Mouse (Mus musculus): ENCODE results near the gene Spg11. TPM values are rescaled to one million over a fixed set of nuclear protein-coding genes. Genes with fewer than 3 reads are reported as not detected.
A peak's percentile ranks its signal among the peaks of the same experiment; 100 is the strongest.

Gene Spg11
- 4.2 TPM for polyA plus RNA-seq (2012; fragmentation: generic; extraction: Trizol)
- long read RNA-seq, experiment 1, partial matches to known transcripts: 2 of 2 reads
- long read RNA-seq, experiment 1, other reads (novel, unspliced or antisense): 0 of 2 reads
- long read RNA-seq, experiment 2, full-length matches to known transcripts: 16 of 28 reads
- long read RNA-seq, experiment 2, partial matches to known transcripts: 11 of 28 reads
- long read RNA-seq, experiment 2, other reads (novel, unspliced or antisense): 1 of 28 reads

- peak within 1 kb of the TSS; percentile 87 for H3ac ChIP-seq (ENCODE audit: control insufficient read depth, insufficient read length, low read depth)
- no peaks in the 10 kb centered on the region for H3K79me3 ChIP-seq (ENCODE audit: low read depth)
- no peaks in the 10 kb centered on the region for H3K27me3 ChIP-seq (ENCODE audit: control insufficient read depth, insufficient read depth, insufficient read length)
- peak within 1 kb of the TSS; percentile 76 for H3K4me3 ChIP-seq (ENCODE audit: insufficient read depth, poor library complexity, severe bottlenecking)
- TF ChIP-seq MYOG (IDR thresholded peaks at IDR 0.05; ENCODE audit: control insufficient read depth, extremely low read depth, insufficient read length) (no peak), CTCF (IDR thresholded peaks at IDR 0.05; ENCODE audit: control insufficient read depth, insufficient read depth, insufficient read length) (no peak), FOSL1 (IDR thresholded peaks at IDR 0.05; ENCODE audit: insufficient read depth, low read length, poor library complexity, severe bottlenecking) (no peak), USF1 (IDR thresholded peaks at IDR 0.05; ENCODE audit: low read depth) (peak; percentile 43), CEBPB (IDR thresholded peaks at IDR 0.05; ENCODE audit: low read depth) (no peak), MYOD1 (IDR thresholded peaks at IDR 0.05; ENCODE audit: control insufficient read depth, insufficient read length, low read depth) (no peak), MAX (IDR thresholded peaks at IDR 0.05) (peak; percentile 23)
- H3K36me3 ChIP-seq (ENCODE audit: control insufficient read depth, insufficient read depth): peaks cover 4% of the 10 kb centered on the region
- H3K79me2 ChIP-seq (ENCODE audit: control insufficient read depth, insufficient read depth): peaks cover 16% of the 10 kb centered on the region
Measured at GRCm38 (mm10) chr2:122117961-122118958, at the start of gene Spg11. Gene Spg11, minus strand, starts transcription at chr2:122118386.

GRCm38 (mm10) chr2:122164293-122164692 lies 46.1 kb upstream of the Spg11 start:
- TF ChIP-seq MYOG (IDR thresholded peaks at IDR 0.05; ENCODE audit: control insufficient read depth, extremely low read depth, insufficient read length) (no peak), USF1 (IDR thresholded peaks at IDR 0.05; ENCODE audit: low read depth) (no peak), FOSL1 (IDR thresholded peaks at IDR 0.05; ENCODE audit: insufficient read depth, low read length, poor library complexity, severe bottlenecking) (no peak), MAX (IDR thresholded peaks at IDR 0.05) (peak; percentile 65), CEBPB (IDR thresholded peaks at IDR 0.05; ENCODE audit: low read depth) (no peak)
- H3K79me2 ChIP-seq (ENCODE audit: control insufficient read depth, insufficient read depth): no peaks in the 10 kb centered on the region
- H3ac ChIP-seq (ENCODE audit: control insufficient read depth, insufficient read length, low read depth): peak overlapping the region; percentile 33
- no peaks in the 10 kb centered on the region for H3K36me3 ChIP-seq (ENCODE audit: control insufficient read depth, insufficient read depth)
- H3K4me3 ChIP-seq (ENCODE audit: insufficient read depth, poor library complexity, severe bottlenecking): no peak overlapping the region
- H3K79me3 ChIP-seq (ENCODE audit: low read depth): no peaks in the 10 kb centered on the region
- H3K27me3 ChIP-seq (ENCODE audit: control insufficient read depth, insufficient read depth, insufficient read length): no peaks in the 10 kb centered on the region

- Histone ChIP-seq H3K79me3 (ENCODE audit: low read depth) (no peaks in the 10 kb centered on the region), H3ac (ENCODE audit: control insufficient read depth, insufficient read length, low read depth) (peak overlapping the region; percentile 33), H3K36me3 (ENCODE audit: control insufficient read depth, insufficient read depth) (no peaks in the 10 kb centered on the region), H3K4me3 (ENCODE audit: insufficient read depth, poor library complexity, severe bottlenecking) (no peak overlapping the region), H3K79me2 (ENCODE audit: control insufficient read depth, insufficient read depth) (no peaks in the 10 kb centered on the region), H3K27me3 (ENCODE audit: control insufficient read depth, insufficient read depth, insufficient read length) (no peaks in the 10 kb centered on the region)
- TF ChIP-seq CTCF (IDR thresholded peaks at IDR 0.05; ENCODE audit: control insufficient read depth, insufficient read depth, insufficient read length): no peak
- TF ChIP-seq FOSL1 (IDR thresholded peaks at IDR 0.05; ENCODE audit: insufficient read depth, low read length, poor library complexity, severe bottlenecking): no peak
- TF ChIP-seq USF1 (IDR thresholded peaks at IDR 0.05; ENCODE audit: low read depth): no peak
- no peak for TF ChIP-seq MAX (IDR thresholded peaks at IDR 0.05)
- no peak for TF ChIP-seq MYOG (IDR thresholded peaks at IDR 0.05; ENCODE audit: control insufficient read depth, extremely low read depth, insufficient read length)
- TF ChIP-seq MYOD1 (IDR thresholded peaks at IDR 0.05; ENCODE audit: control insufficient read depth, insufficient read length, low read depth): no peak
- TF ChIP-seq CEBPB (IDR thresholded peaks at IDR 0.05; ENCODE audit: low read depth): no peak
Measured at GRCm38 (mm10) chr2:122163430-122164195, 45.4 kb upstream of the Spg11 start.

GRCm38 (mm10) chr2:122162529-122162928 lies 44.3 kb upstream of the Spg11 start:
- H3K79me3 ChIP-seq (ENCODE audit: low read depth): no peaks in the 10 kb centered on the region
- no peak overlapping the region for H3ac ChIP-seq (ENCODE audit: control insufficient read depth, insufficient read length, low read depth)
- no peaks in the 10 kb centered on the region for H3K36me3 ChIP-seq (ENCODE audit: control insufficient read depth, insufficient read depth)
- H3K4me3 ChIP-seq (ENCODE audit: insufficient read depth, poor library complexity, severe bottlenecking): no peak overlapping the region
- no peak for TF ChIP-seq MYOD1 (IDR thresholded peaks at IDR 0.05; ENCODE audit: control insufficient read depth, insufficient read length, low read depth)
- no peak for TF ChIP-seq MYOG (IDR thresholded peaks at IDR 0.05; ENCODE audit: control insufficient read depth, extremely low read depth, insufficient read length)
- no peak for TF ChIP-seq MAX (IDR thresholded peaks at IDR 0.05)
- no peak for TF ChIP-seq FOSL1 (IDR thresholded peaks at IDR 0.05; ENCODE audit: insufficient read depth, low read length, poor library complexity, severe bottlenecking)
- no peak for TF ChIP-seq USF1 (IDR thresholded peaks at IDR 0.05; ENCODE audit: low read depth)
- TF ChIP-seq CTCF (IDR thresholded peaks at IDR 0.05; ENCODE audit: control insufficient read depth, insufficient read depth, insufficient read length): no peak
- TF ChIP-seq CEBPB (IDR thresholded peaks at IDR 0.05; ENCODE audit: low read depth): no peak
- no peaks in the 10 kb centered on the region for H3K27me3 ChIP-seq (ENCODE audit: control insufficient read depth, insufficient read depth, insufficient read length)
- H3K79me2 ChIP-seq (ENCODE audit: control insufficient read depth, insufficient read depth): no peaks in the 10 kb centered on the region

- no peaks in the 10 kb centered on the region for H3K79me2 ChIP-seq (ENCODE audit: control insufficient read depth, insufficient read depth)
- TF ChIP-seq CTCF (IDR thresholded peaks at IDR 0.05; ENCODE audit: control insufficient read depth, insufficient read depth, insufficient read length) (no peak), MYOG (IDR thresholded peaks at IDR 0.05; ENCODE audit: control insufficient read depth, extremely low read depth, insufficient read length) (no peak), FOSL1 (IDR thresholded peaks at IDR 0.05; ENCODE audit: insufficient read depth, low read length, poor library complexity, severe bottlenecking) (no peak), MYOD1 (IDR thresholded peaks at IDR 0.05; ENCODE audit: control insufficient read depth, insufficient read length, low read depth) (no peak), MAX (IDR thresholded peaks at IDR 0.05) (no peak), USF1 (IDR thresholded peaks at IDR 0.05; ENCODE audit: low read depth) (no peak)
- H3K4me3 ChIP-seq (ENCODE audit: insufficient read depth, poor library complexity, severe bottlenecking): no peak overlapping the region
- no peaks in the 10 kb centered on the region for H3K27me3 ChIP-seq (ENCODE audit: control insufficient read depth, insufficient read depth, insufficient read length)
- no peaks in the 10 kb centered on the region for H3K36me3 ChIP-seq (ENCODE audit: control insufficient read depth, insufficient read depth)
- no peak overlapping the region for H3ac ChIP-seq (ENCODE audit: control insufficient read depth, insufficient read length, low read depth)
- no peaks in the 10 kb centered on the region for H3K79me3 ChIP-seq (ENCODE audit: low read depth)
Measured at GRCm38 (mm10) chr2:122161542-122161941, 43.4 kb upstream of the Spg11 start.

Measured in C2C12 (cell line).